Mouse (Mus musculus): ENCODE results near the gene Ica1.

The Ica1 gene

GRCm38 (mm10) chr6:8640863-8641262 lies 137.4 kb downstream of the Ica1 start:
- no peak for DNase-seq

DNA sequence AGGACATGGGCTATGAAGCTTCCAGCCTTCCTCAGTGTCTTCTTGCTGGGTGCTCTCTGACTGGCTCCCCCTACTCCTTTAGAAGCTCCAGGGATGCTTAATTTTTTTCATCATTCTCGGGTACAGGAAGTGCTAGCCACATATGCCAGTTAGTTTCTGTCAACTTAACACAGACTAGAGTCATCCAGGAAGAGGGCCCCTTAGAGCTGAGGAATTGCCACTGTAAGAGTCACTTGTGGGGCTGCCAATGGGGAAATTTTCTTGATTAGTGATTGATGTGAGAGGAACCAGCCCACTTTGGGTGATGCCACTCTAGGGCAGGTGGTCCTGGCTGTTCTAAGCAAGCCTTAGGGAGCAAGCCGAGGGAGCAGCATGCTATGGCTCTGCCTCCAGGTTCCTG lies 138.8 kb downstream of the Ica1 start:
- no peak for DNase-seq

DNA sequence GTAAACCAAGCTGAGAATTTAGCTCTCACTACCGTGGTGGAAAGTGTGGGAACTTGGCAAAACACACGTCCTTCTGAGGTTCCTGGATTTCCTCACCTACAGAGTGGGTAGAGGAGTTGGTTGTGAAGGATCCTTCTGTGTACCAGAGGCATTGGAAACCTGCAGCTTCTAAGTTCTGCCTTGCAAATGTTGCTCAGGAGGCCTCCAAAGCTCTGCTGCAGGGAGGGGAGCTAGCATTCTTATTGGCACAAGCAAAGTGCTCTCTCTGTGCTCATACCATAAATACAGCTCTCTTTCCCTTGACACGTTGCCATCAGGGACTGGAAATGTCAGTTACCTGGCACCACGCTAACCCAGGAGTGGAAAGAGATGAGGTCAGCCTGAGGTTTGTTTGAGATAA lies 139.4 kb downstream of the Ica1 start:
- DNase-seq: no peak

DNA sequence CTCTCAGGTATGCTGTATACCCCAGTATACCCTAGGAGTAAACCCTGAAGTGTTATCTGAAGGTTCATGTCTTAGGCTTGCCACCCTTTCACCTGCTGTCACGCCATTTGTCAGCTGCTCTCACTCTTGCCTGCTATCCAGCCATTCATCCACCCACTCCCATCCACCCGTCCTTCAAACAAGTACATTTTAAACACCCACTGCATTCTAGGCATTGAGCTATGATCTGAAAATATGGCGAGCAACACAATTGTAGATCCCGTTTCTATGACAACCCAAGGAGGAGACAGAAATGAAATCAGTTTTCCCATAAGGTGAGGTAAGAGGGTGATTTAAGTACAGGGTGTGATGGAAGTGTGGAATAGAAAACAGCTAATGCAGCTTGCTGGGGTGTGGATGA lies 140.2 kb downstream of the Ica1 start:
- no peak for DNase-seq

DNA sequence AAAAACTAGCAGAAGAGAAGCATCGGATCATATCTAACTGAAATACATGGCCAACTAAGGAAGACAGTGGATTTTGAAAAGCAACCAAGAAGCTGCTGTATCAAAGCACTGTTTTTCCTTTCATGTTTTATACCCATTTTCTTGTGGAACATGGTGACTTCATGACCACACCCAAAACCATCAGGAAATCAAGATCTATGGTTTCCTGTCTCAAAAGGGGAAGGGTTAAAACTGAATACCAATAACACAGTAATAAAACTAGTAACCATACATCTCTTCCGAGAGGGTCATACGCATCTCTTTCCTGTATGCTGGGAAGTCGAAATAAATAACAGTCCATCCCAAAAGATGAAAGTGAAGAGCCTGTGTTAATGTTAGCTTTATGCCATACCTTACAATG lies 145.6 kb downstream of the Ica1 start:
- DNase-seq: no peak

- DNase-seq: no peak
Observed at GRCm38 (mm10) chr6:8631986-8632632, 146.2 kb downstream of the Ica1 start.

DNA sequence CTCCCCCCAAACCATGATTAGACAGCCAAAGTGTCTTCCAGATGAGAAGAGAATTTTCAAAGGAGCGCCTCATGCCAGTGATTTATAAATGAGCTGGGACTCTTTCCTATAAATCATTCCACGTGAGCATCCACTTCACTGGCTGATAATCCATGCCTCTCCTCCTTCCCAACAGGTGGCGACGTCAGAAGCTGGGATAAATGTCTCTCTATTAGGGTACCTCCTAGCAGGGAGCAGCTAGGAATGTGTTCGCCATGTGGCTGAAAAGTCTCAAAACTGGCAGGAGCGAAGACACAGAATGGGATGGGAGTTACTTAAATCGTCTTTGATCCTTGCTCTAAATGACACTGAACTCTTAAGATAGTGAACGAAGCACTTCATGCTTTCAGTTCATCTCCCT lies 146.9 kb downstream of the Ica1 start:
- no peak for DNase-seq

DNA sequence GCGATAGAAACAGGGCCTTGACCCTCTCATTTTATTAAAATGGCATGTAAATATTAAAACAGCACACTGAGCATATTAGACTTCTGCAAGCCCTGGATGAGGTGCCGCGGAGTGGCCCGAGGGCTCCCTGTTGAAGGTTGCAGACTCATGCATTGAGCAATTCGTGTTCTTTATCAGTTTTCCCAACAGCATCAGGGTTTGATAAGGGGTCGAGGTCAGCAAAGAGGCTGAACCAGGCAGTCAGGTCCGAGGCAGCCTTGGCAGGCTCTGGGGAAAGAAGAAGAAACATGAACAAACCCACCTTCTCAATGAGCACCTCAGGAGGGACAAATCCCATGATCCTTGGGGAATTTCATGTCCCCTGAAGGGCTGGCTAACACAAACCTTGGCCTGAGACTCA lies 147.8 kb downstream of the Ica1 start:
- no peak for DNase-seq

GRCm38 (mm10) chr6:8628715-8629267 lies 149.5 kb downstream of the Ica1 start:
- no peak for DNase-seq

- no peak for DNase-seq
Observed at GRCm38 (mm10) chr6:8628226-8628625, 150.1 kb downstream of the Ica1 start.

DNA sequence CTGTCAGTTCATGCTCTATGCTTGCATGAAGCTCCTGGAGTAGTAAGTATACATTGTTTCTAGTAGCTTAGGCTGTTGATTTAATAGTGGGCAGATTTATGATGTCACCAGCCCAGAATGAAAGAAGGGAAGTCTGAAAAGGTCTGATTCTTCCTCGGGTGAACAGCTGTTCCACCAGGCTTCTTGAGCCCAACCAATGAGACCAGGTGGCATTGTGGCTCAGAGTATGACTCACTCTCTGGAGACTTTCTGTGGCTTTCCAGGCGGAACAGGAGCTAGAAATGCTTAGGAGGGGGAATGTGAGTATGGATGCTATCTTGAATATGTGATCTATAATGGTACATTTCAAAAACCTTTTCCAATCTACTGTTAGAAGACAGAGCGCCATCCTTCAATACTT lies 155.2 kb downstream of the Ica1 start:
- DNase-seq: no peak

- no peak for DNase-seq
Observed at GRCm38 (mm10) chr6:8619582-8620350, 158.5 kb downstream of the Ica1 start.

DNA sequence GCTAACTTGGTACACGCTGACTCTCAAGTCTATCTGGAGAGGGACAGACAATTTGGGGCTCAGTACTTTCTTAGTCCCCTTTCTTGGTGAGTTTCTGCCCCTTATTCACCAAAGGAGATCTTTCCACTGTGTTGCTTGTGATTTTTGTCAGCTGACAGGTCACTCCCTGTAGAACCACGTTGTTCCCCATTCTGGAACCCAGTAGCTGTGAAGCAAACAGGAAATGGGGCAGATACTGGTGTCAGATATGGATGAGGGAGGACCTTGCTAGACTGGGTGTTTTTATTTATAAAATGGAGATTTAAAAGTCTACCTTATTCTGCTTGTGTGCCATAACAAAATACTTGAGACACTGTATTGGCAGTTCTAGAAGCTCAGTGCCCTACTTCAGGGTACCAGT lies 160.9 kb downstream of the Ica1 start:
- DNase-seq: no peak

DNA sequence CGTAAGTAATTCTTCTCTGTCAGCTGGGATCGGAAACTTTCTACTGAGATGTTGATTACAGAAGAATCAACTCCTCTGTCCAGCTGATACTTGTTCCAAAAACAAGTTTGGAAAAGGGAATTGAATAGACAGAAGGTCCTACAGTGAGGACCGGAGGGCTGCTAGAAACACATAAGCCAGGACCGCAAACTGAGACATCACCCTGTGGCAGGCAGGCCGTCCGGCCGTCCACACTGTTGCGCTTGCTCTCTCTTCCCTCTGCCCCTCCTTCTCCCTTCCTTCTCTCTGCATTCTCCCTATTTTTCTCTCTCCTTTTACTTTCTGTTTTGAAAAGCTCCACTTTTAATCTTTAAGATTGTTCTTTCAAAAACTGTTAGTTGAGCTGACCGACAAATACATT lies 186.6 kb downstream of the Ica1 start:
- DNase-seq: no peak

GRCm38 (mm10) chr6:8583892-8584291 lies 194.4 kb downstream of the Ica1 start:
- no peak for DNase-seq

DNA sequence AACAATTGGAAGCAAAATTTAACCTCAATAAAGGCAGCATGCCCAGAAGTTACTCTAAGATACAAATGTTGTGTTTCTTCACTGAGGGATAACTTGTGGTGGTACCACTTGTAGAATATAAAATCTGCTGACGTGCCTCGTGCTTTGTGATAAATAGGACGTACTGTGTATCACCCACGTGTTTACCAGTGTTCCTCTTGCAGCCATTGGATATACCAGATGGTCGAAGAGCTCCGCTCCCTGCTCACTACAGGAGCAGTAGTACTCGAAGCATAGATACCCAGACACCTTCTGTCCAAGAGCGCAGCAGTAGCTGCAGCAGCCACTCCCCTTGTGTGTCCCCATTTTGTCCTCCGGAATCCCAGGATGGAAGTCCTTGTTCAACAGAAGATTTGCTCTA lies 195.9 kb downstream of the Ica1 start:
- DNase-seq: no peak
